Mouse (Mus musculus): ENCODE data around the gene Ppp5c. TPM values are rescaled to one million over a fixed set of nuclear protein-coding genes. Genes with fewer than 3 reads are reported as not detected.

The Ppp5c gene
- total and polyA plus RNA-seq, 3 experiments = 82.2 to 179 (median 86.0) TPM

GRCm38 (mm10) chr7:16982859-16983568, 44.7 kb downstream of the Ppp5c start, which contains the start of gene Gm42372:
Gene Gm42372 (plus strand): TSS chr7:16983086.
- peak; percentile 43 for DNase-seq

GRCm38 (mm10) chr7:16980348-16980747, 47.4 kb downstream of the Ppp5c start:
- peak; percentile 39 for DNase-seq

DNA sequence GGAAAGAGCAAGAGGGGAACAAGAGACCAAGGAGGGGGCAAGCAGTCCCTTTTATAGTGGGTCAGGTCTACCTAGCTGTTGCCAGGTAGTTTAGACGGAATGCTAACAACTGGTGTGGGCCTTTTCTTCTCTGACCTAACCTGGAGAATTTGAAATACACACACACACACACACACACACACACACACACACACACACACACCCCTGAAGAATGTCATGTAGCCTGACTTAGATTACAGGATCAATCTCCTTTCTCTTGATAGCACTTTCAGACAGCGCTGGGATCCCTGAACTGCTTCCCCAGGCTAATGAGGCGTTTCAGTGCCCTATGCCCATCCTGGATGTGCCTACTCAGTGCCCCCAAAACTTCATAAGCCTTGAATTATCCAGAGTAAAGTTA, 49.1 kb downstream of the Ppp5c start:
- DNase-seq = no peak

DNA sequence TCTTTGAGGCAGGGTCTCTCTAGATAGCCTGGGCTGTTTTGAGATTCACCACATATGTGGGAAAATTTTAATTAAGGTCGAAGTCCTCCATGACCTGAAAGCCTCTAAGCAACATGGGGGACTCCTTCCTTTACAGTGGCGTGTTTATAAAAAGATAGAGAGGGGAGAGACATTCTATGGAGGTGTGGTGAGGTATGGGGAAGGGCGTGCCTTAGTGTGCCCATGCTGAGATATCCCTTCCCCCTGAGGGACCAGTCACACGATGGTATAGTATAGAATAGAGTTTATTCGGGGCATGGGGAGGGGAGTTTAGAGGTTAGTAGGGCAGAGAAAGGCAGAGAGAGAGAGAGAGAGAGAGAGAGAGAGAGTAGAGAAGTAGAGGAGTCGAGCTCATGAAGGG, 49.6 kb downstream of the Ppp5c start:
- DNase-seq = no peak

GRCm38 (mm10) chr7:16976298-16976697, 51.4 kb downstream of the Ppp5c start:
- DNase-seq = no peak

- DNase-seq = peak; percentile 70
Measured at GRCm38 (mm10) chr7:16974018-16974417, 53.7 kb downstream of the Ppp5c start.

- DNase-seq = no peak
Measured at GRCm38 (mm10) chr7:16971160-16971559, 56.6 kb downstream of the Ppp5c start.

DNA sequence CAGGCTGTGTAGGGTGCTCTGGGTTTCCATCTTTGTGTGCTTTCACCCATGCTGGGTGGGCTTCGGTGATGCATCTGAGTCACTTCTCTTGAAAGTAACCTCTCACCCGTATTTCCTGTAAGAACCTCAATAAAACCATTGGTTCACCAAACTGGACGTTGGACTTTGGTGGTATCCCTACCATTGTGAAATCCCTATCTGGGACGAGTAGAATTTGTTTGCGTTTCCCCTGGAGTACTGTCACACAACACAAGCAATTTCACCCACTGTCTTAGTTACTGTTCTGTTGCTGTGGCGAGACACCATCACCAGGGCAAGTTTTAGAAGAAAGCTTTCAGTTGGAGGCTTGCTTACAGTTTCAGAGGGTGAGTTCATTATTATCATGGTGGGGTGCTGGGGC, 59.3 kb downstream of the Ppp5c start:
- no peak for DNase-seq

- no peak for DNase-seq
Measured at GRCm38 (mm10) chr7:16961678-16962077, 66.0 kb downstream of the Ppp5c start.

- DNase-seq = peak; percentile 83
Measured at GRCm38 (mm10) chr7:16959539-16960187, 68.1 kb downstream of the Ppp5c start, which contains the start of gene Pnmal1. Gene Pnmal1 (plus strand): TSS chr7:16959679.

- no peak for DNase-seq
Measured at GRCm38 (mm10) chr7:16956410-16957265, 71.1 kb downstream of the Ppp5c start.

DNA sequence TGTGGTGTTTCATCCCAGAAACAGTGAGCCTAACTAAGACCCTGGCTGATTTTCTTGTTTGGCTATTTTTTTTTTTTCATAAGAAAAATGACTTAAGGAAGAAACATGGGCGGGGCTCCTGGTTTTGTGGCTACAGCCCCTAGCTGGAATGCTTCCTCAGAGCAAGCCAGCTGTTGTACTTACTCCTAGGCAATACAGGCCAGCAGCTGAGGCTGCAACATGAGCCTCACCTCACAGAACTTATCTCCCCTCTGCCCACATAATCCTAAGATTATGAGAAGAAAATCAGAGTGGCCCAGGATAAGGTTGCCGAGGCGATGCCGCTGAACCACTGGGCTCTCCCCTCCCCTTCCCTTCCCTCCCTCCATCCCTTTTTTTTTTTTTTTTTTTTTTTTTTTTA, 72.0 kb downstream of the Ppp5c start:
- DNase-seq = no peak

Other genes starting within 250 kb of the Ppp5c start
- 100 to 1,000 TPM; 144 to 291 TPM for gene Slc1a5, start 246.6 kb downstream of the Ppp5c start, total RNA-seq (2021)
- 220 and 344 TPM in 2 replicates for gene Slc1a5, start 246.6 kb downstream of the Ppp5c start, polyA plus RNA-seq (2012; rRNA removed)
- gene Strn4, start 212.0 kb downstream of the Ppp5c start, total RNA-seq (2021) = 10 to 100 TPM; 58.9 to 64.1 TPM
- gene Strn4, start 212.0 kb downstream of the Ppp5c start, polyA plus RNA-seq (2012; rRNA removed) = 121 and 138 TPM in 2 replicates
- gene Fkrp, start 211.2 kb downstream of the Ppp5c start, total RNA-seq (2021) = 10 to 100 TPM; 23.9 to 29.5 TPM
- gene Fkrp, start 211.2 kb downstream of the Ppp5c start, polyA plus RNA-seq (2012; rRNA removed) = 46.3 and 49.6 TPM in 2 replicates
- gene Prkd2, start 185.0 kb downstream of the Ppp5c start, total RNA-seq (2021) = 10 to 100 TPM; 16.0 to 18.4 TPM
- gene Prkd2, start 185.0 kb downstream of the Ppp5c start, polyA plus RNA-seq (2012; rRNA removed) = 39.2 and 47.2 TPM in 2 replicates
- gene Dact3, start 152.6 kb downstream of the Ppp5c start, total RNA-seq (2021) = 1 to 10 TPM; 2.5 to 5.3 TPM
- gene Dact3, start 152.6 kb downstream of the Ppp5c start, polyA plus RNA-seq (2012; rRNA removed) = 16.2 and 22.1 TPM in 2 replicates
- gene Gng8, start 136.1 kb downstream of the Ppp5c start, total RNA-seq (2021) = under 1 TPM; 0.43 to 0.69 TPM
- 1.0 and 1.7 TPM in 2 replicates for gene Gng8, start 136.1 kb downstream of the Ppp5c start, polyA plus RNA-seq (2012; rRNA removed)
- 1 to 10 TPM in 1 of 2 experiments, under 1 TPM in 1; 0.98 to 3.8 TPM for gene Ptgir, start 121.4 kb downstream of the Ppp5c start, total RNA-seq (2021)
- 4.0 and 4.8 TPM in 2 replicates for gene Ptgir, start 121.4 kb downstream of the Ppp5c start, polyA plus RNA-seq (2012; rRNA removed)
- gene Calm3, start 103.8 kb downstream of the Ppp5c start, total RNA-seq (2021) = 100 to 1,000 TPM; 254 to 261 TPM
- 402 and 408 TPM in 2 replicates for gene Calm3, start 103.8 kb downstream of the Ppp5c start, polyA plus RNA-seq (2012; rRNA removed)
- 10 to 100 TPM; 19.7 to 47.9 TPM for gene Pnmal2, start 83.2 kb downstream of the Ppp5c start, total RNA-seq (2021)
- 9.9 and 10.9 TPM in 2 replicates for gene Pnmal2, start 83.2 kb downstream of the Ppp5c start, polyA plus RNA-seq (2012; rRNA removed)
- gene Pnmal1, start 68.2 kb downstream of the Ppp5c start, total RNA-seq (2021) = 1 to 10 TPM; 2.6 to 7.2 TPM
- gene Pnmal1, start 68.2 kb downstream of the Ppp5c start, polyA plus RNA-seq (2012; rRNA removed) = 0.45 and 0.57 TPM in 2 replicates
- 1 to 10 TPM; 1.1 to 1.6 TPM for gene Gm42372, start 44.8 kb downstream of the Ppp5c start, total RNA-seq (2021)
- 0.13 and 0.33 TPM in 2 replicates for gene Gm42372, start 44.8 kb downstream of the Ppp5c start, polyA plus RNA-seq (2012; rRNA removed)
- 10 to 100 TPM; 13.6 to 28.9 TPM for gene Ccdc8, start 35.2 kb downstream of the Ppp5c start, total RNA-seq (2021)
- gene Ccdc8, start 35.2 kb downstream of the Ppp5c start, polyA plus RNA-seq (2012; rRNA removed) = 7.3 and 7.5 TPM in 2 replicates
- gene Hif3a, start 34.5 kb upstream of the Ppp5c start, total RNA-seq (2021) = 1 to 10 TPM; 1.6 to 3.2 TPM
- 3.1 and 4.0 TPM in 2 replicates for gene Hif3a, start 34.5 kb upstream of the Ppp5c start, polyA plus RNA-seq (2012; rRNA removed)
- under 1 TPM; 0.35 to 0.58 TPM for gene Psg16, start 46.1 kb upstream of the Ppp5c start, total RNA-seq (2021)
- gene Psg16, start 46.1 kb upstream of the Ppp5c start, polyA plus RNA-seq (2012; rRNA removed) = 0.13 and 0.33 TPM in 2 replicates
- gene Ceacam3, start 122.4 kb upstream of the Ppp5c start, total RNA-seq (2021) = not detected
- not detected in 2 replicates for gene Ceacam3, start 122.4 kb upstream of the Ppp5c start, polyA plus RNA-seq (2012; rRNA removed)
- gene Psg29, start 175.6 kb upstream of the Ppp5c start, total RNA-seq (2021) = not detected
- gene Psg29, start 175.6 kb upstream of the Ppp5c start, polyA plus RNA-seq (2012; rRNA removed) = not detected in 2 replicates

All from adrenal gland, adult 2 months (tissue).